Mouse (Mus musculus) hindbrain, embryonic 13.5 days (tissue): ENCODE results near the gene Ttc16. TPM values are rescaled to one million over a fixed set of nuclear protein-coding genes. Genes with fewer than 3 reads are reported as not detected.

Source experiments
- ATAC-seq: fragments of 200-750 bp; cut with Nextera tagmentation; 2 replicates; pipeline ENCODE4 v1.8.0; 2017; ENCODE audit warnings: moderate TSS enrichment; ENCODE audit not compliant: low FRiP score
- H3K27ac ChIP-seq: fragments of 300-500 bp; sonication (generic); 2 replicates; pipeline ENCODE4 v1.5.1; 2015; ENCODE audit warnings: inconsistent platforms, mild to moderate bottlenecking, moderate library complexity
- H3K27me3 ChIP-seq: fragments of 300-500 bp; sonication (generic); 2 replicates; pipeline ENCODE4 v1.6.1; 2015; ENCODE audit warnings: mild to moderate bottlenecking, inconsistent platforms
- H3K36me3 ChIP-seq: fragments of 300-500 bp; sonication (generic); 2 replicates; pipeline ENCODE4 v1.6.1; 2015; ENCODE audit warnings: mild to moderate bottlenecking, inconsistent platforms
- H3K4me1 ChIP-seq: fragments of 300-500 bp; sonication (generic); replicated peaks from 2 replicates; pipeline ENCODE4 v1.6.1; 2015; ENCODE audit warnings: inconsistent platforms
- H3K4me2 ChIP-seq: fragments of 300-500 bp; sonication (generic); 2 replicates; pipeline ENCODE4 v1.6.1; 2015; ENCODE audit warnings: inconsistent platforms, mild to moderate bottlenecking, moderate library complexity
- H3K4me3 ChIP-seq: fragments of 300-500 bp; sonication (generic); 2 replicates; pipeline ENCODE4 v1.5.1; 2015; ENCODE audit warnings: mild to moderate bottlenecking, inconsistent platforms
- H3K9ac ChIP-seq: fragments of 300-500 bp; sonication (generic); 2 replicates; pipeline ENCODE4 v1.6.1; 2015; ENCODE audit warnings: mild to moderate bottlenecking, inconsistent platforms
- H3K9me3 ChIP-seq: fragments of 300-500 bp; sonication (generic); 2 replicates; pipeline ENCODE4 v1.6.1; 2016; ENCODE audit warnings: inconsistent platforms
- WGBS: fragments of 180-500 bp; shearing (Covaris S2); methylation state at CpG from one replicate; pipeline ENCODE4 v1.1.7; 2015; 5-methylcytosine and 5-hydroxymethylcytosine counted together
- polyA plus RNA-seq: library from polyadenylated mRNA; unstranded; fragments of >200 nt; fragmentation: Nextera tagmentation; extraction: Ambion mirVana; gene quantifications from 2 replicates; pipeline ENCODE4 v1.2.1, GENCODE M21; 2015

The Ttc16 gene
- polyA plus RNA-seq, 1 experiment from 2014 or later = 1.8 TPM

DNA sequence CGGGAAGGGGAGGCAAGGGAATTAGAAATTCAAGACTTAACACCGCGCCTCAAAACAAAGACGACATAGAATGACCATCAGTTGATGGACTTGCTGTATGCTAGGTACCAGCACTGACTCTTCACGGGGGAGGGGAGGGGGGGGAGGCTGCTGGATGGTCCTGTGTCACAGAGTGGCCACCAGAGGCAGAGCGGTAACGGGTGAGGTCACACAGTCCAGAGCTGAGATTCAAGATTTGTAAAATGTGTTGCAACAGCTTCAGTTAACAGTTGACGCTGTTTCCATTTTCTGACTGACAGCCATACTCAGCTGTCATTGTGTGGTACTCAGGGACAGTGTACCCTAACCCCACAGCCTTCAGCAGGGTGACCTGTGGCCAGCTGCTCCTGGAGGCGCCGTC lies 23.3 kb downstream of the Ttc16 start:
- WGBS = 60% methylated on average over 10 of the region's 10 CpGs
- Histone ChIP-seq H3K4me2 (peak overlapping the region; percentile 53), H3K9ac (peak overlapping the region; percentile 62; the same call in 1 of the 2 replicates)

GRCm38 (mm10) chr2:32751665-32752033 lies 23.8 kb downstream of the Ttc16 start:
- Histone ChIP-seq H3K4me2 (peak overlapping the region; percentile 53), H3K27me3 (no peaks in the 10 kb centered on the region), H3K9ac (peak overlapping the region; percentile 62), H3K4me1 (peaks cover 27% of the 10 kb centered on the region), H3K27ac (peak overlapping the region; percentile 86), H3K36me3 (peaks cover 70% of the 10 kb centered on the region), H3K9me3 (no peaks in the 10 kb centered on the region), H3K4me3 (peak overlapping the region; percentile 32)
- 24% methylated on average over 8 of the region's 10 CpGs for WGBS
- ATAC-seq = 0 out of 2 replicates have a peak, but pooled peaks have one; percentile 6

More for the DNA sequence above, 23.3 kb downstream of the Ttc16 start:
- H3K27me3 ChIP-seq = no peaks in the 10 kb centered on the region
- H3K4me3 ChIP-seq = peak overlapping the region; percentile 32
- H3K9me3 ChIP-seq = no peaks in the 10 kb centered on the region
- H3K27ac ChIP-seq = no peak overlapping the region
- H3K36me3 ChIP-seq = peaks cover 65% of the 10 kb centered on the region
- H3K4me1 ChIP-seq = peaks cover 27% of the 10 kb centered on the region
- no peak for ATAC-seq

GRCm38 (mm10) chr2:32750887-32751664 lies 24.4 kb downstream of the Ttc16 start:
- Histone ChIP-seq H3K9ac (peak overlapping the region; percentile 62), H3K27me3 (no peaks in the 10 kb centered on the region), H3K9me3 (no peaks in the 10 kb centered on the region), H3K4me2 (peak overlapping the region; percentile 53), H3K27ac (peak overlapping the region; percentile 86), H3K36me3 (peaks cover 76% of the 10 kb centered on the region), H3K4me3 (peak overlapping the region; percentile 32), H3K4me1 (peaks cover 27% of the 10 kb centered on the region)
- peak; percentile 71 for ATAC-seq
- WGBS = 5% methylated on average over 31 of the region's 31 CpGs

DNA sequence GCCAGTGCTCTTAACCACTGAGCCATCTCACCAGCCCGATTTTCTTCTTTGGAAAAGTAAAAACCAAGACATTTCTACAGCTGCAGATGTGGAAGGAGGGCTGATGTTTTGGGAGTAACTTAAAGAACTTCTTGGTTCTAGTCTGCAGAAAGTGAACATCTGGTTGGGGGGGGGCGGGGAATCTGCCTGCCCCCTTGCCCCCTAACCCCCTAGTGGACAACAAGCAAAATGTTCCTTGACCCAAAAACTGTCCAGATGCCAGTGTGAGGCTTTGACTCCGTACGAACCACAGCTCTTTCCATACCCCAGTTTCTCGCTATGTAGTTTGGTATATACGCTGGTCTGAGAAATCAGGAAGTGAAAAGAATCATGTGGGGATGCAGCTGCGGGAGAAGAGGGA lies 25.2 kb downstream of the Ttc16 start:
- Histone ChIP-seq H3K9ac (no peak overlapping the region), H3K4me3 (peak overlapping the region; percentile 32; the same call in 1 of the 2 replicates), H3K36me3 (peaks cover 84% of the 10 kb centered on the region), H3K27me3 (no peaks in the 10 kb centered on the region), H3K4me1 (peaks cover 27% of the 10 kb centered on the region), H3K9me3 (no peaks in the 10 kb centered on the region), H3K4me2 (peak overlapping the region; percentile 53; the same call in 1 of the 2 replicates), H3K27ac (peak overlapping the region; percentile 86)
- ATAC-seq = no peak
- WGBS = 73% methylated on average over 7 of the region's 7 CpGs

DNA sequence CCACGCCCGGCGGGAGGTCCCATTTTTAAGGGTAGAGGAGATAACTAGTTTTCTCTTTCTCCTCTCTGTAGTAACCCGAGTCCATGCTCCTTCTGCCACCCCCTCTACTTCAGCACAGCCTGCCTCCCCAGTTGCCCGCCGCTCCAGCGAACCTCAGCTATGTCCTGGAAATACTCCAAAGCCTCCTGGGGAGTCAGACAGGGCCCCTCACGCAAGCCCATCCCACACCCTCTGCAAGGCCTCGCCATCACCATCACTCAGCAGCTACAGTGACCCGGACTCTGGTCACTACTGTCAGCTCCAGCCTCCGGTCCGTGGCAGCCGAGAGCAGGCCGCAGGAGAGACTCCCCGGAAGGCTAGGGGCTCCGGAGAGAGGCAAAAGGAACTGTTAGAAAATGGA lies 26.4 kb downstream of the Ttc16 start:
- Histone ChIP-seq H3K4me2 (no peak overlapping the region), H3K27me3 (no peaks in the 10 kb centered on the region), H3K4me1 (peaks cover 32% of the 10 kb centered on the region), H3K9ac (no peak overlapping the region), H3K27ac (no peak overlapping the region), H3K36me3 (peaks cover 84% of the 10 kb centered on the region), H3K9me3 (no peaks in the 10 kb centered on the region), H3K4me3 (no peak overlapping the region)
- no peak for ATAC-seq
- 89% methylated on average over 16 of the region's 16 CpGs for WGBS

- H3K4me1 ChIP-seq = peaks cover 47% of the 10 kb centered on the region
- ATAC-seq = no peak
- WGBS = 80% methylated on average over 15 of the region's 15 CpGs
- H3K4me2 ChIP-seq = no peak overlapping the region
- H3K27me3 ChIP-seq = 0 out of 2 replicates have a peak, but pooled peaks cover 11% of the 10 kb centered on the region
- no peak overlapping the region for H3K27ac ChIP-seq
- peak overlapping the region; percentile 53; the same call in 1 of the 2 replicates for H3K9ac ChIP-seq
- H3K36me3 ChIP-seq = peaks cover 59% of the 10 kb centered on the region
- H3K9me3 ChIP-seq = no peaks in the 10 kb centered on the region
- H3K4me3 ChIP-seq = no peak overlapping the region
Observed at GRCm38 (mm10) chr2:32744272-32744982, 31.0 kb downstream of the Ttc16 start.

- Histone ChIP-seq H3K4me2 (peak overlapping the region; percentile 79), H3K9ac (peak overlapping the region; percentile 95), H3K27me3 (0 out of 2 replicates have a peak, but pooled peaks cover 11% of the 10 kb centered on the region), H3K9me3 (no peaks in the 10 kb centered on the region), H3K4me1 (peaks cover 52% of the 10 kb centered on the region), H3K36me3 (peaks cover 38% of the 10 kb centered on the region), H3K4me3 (peak overlapping the region; percentile 79), H3K27ac (peak overlapping the region; percentile 94)
- 10% methylated on average over 18 of the region's 18 CpGs for WGBS
- peak; percentile 92 for ATAC-seq
Observed at GRCm38 (mm10) chr2:32742173-32742531, 33.3 kb downstream of the Ttc16 start.

DNA sequence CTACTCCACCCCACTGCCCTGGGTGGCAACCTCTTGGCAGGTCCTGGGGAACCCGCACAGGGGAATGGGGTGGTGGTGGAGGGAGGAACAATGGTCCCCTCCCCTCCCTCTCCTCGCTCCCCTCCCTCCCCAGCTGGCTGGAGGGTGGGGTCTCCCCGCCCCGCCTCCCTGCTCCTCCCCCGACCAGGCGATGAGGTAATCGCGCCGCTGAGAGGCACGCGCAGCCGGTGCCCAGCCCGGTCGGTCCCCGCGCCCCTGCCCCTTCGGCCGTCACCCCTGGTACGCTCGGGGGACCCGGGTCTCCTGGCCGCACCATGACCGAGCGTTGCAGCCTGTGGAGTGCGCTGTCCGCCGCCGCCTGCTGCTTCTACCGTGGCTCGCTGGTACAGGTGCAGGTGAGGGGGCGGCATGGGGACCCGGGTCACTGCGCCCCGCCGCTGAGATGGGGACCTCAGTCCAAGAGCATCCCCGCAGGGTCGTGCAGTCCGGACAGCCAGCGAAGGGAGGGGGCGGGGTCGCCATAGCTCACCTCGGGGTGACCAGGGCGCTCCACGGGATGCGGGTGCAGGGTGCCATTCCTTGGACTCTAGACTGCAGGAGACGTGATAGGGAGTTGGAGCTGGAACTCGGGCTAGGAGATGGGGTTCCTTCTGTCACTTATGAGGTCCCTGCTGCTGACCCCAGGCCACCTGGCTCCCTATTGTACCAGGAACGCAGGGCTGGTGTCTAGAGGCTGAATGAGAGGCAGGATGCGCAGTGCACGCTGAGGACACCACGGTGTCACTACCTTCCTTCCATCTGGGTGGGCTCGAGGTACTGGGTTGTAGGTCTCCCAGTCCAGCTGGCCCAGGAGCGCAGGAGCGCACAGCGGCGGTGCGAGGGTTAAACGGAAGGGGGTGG lies 33.9 kb downstream of the Ttc16 start:
- Histone ChIP-seq H3K4me3 (peak overlapping the region; percentile 79), H3K4me1 (peaks cover 52% of the 10 kb centered on the region), H3K9ac (peak overlapping the region; percentile 95), H3K27me3 (0 out of 2 replicates have a peak, but pooled peaks cover 11% of the 10 kb centered on the region), H3K27ac (peak overlapping the region; percentile 94), H3K9me3 (no peaks in the 10 kb centered on the region), H3K36me3 (peaks cover 32% of the 10 kb centered on the region), H3K4me2 (peak overlapping the region; percentile 79)
- peak; percentile 50 for ATAC-seq
- 6% methylated on average over 44 of the region's 58 CpGs for WGBS

GRCm38 (mm10) chr2:32740916-32741272 lies 34.5 kb downstream of the Ttc16 start, which contains the start of gene 6330409D20Rik:
Gene 6330409D20Rik (minus strand): TSS chr2:32741016.
- H3K36me3 ChIP-seq = peaks cover 26% of the 10 kb centered on the region
- 9% methylated on average over 11 of the region's 11 CpGs for whole genome bisulfite sequencing
- peak within 1 kb of the TSS; percentile 79 for H3K4me2 ChIP-seq
- 0 out of 2 replicates have a peak, but pooled peaks cover 11% of the 10 kb centered on the region for H3K27me3 ChIP-seq
- H3K27ac ChIP-seq = peak within 1 kb of the TSS; percentile 94
- peak within 1 kb of the TSS; percentile 79 for H3K4me3 ChIP-seq
- H3K4me1 ChIP-seq = peaks cover 52% of the 10 kb centered on the region
- no peaks in the 10 kb centered on the region for H3K9me3 ChIP-seq
- ATAC-seq = no peak
- H3K9ac ChIP-seq = peak within 1 kb of the TSS; percentile 95

GRCm38 (mm10) chr2:32739311-32739710 lies 36.1 kb downstream of the Ttc16 start:
- Histone ChIP-seq H3K4me1 (peaks cover 49% of the 10 kb centered on the region), H3K4me2 (no peak overlapping the region), H3K9ac (peak overlapping the region; percentile 60; the same call in 1 of the 2 replicates), H3K27me3 (0 out of 2 replicates have a peak, but pooled peaks cover 11% of the 10 kb centered on the region), H3K27ac (no peak overlapping the region), H3K4me3 (no peak overlapping the region), H3K36me3 (peaks cover 10% of the 10 kb centered on the region; the same call in 1 of the 2 replicates), H3K9me3 (no peaks in the 10 kb centered on the region)
- 75% methylated on average over 4 of the region's 4 CpGs for WGBS
- ATAC-seq = no peak

DNA sequence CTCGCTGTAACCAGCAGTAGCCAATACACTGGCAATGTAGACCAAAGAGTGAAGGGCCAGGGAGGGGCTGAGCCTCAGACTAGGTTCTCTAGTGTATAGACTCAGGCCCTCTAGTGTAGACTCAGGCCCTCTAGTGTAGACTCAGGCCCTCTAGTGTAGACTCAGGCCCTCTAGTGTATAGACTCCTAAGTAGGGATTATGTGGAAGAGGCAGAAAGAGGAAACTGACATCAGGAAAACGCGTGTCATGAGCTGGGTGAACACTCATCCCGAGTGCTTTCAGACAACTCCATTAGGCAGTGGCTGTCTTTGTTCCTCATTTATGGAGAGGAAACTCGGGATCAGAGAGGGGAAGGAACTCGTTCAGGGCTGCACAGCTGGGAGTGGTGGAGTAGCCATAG lies 38.4 kb downstream of the Ttc16 start:
- H3K4me3 ChIP-seq = no peak overlapping the region
- no peaks in the 10 kb centered on the region for H3K9me3 ChIP-seq
- H3K27ac ChIP-seq = no peak overlapping the region
- H3K27me3 ChIP-seq = 0 out of 2 replicates have a peak, but pooled peaks cover 7% of the 10 kb centered on the region
- H3K9ac ChIP-seq = 0 out of 2 replicates have a peak overlapping the region, but pooled peaks have one; percentile 8
- 64% methylated on average over 6 of the region's 6 CpGs for WGBS
- no peak overlapping the region for H3K4me2 ChIP-seq
- H3K36me3 ChIP-seq = no peaks in the 10 kb centered on the region
- no peak for ATAC-seq
- peaks cover 32% of the 10 kb centered on the region for H3K4me1 ChIP-seq
